Mouse (Mus musculus) right cerebral cortex, postnatal 25 days (tissue): Measurements from ENCODE around the gene Adcy6.

Experiments used
- DNase-seq: peaks from one replicate; pipeline ENCODE4 v3.0.0; 2022

Adcy6 gene

DNA sequence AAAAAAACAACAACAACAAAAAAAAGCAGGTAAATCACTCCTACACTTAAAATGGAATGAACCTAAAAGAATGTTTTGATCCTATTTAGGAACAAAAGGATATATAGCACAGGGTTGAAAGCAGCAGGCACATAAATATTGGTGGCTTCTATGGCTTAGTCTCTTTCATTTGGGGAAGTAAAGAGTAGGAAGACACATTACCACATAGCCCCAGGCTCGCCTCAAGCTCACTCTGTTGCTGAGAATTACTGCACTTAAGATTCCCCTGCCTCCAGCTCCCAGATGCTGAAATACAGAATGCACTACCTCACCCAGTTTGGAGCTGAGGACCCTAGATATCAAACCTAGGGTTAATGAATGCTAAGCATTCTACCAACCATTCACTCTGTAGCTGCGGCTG is 57.1 kb downstream of the Adcy6 start:
- DNase-seq = no peak

DNA sequence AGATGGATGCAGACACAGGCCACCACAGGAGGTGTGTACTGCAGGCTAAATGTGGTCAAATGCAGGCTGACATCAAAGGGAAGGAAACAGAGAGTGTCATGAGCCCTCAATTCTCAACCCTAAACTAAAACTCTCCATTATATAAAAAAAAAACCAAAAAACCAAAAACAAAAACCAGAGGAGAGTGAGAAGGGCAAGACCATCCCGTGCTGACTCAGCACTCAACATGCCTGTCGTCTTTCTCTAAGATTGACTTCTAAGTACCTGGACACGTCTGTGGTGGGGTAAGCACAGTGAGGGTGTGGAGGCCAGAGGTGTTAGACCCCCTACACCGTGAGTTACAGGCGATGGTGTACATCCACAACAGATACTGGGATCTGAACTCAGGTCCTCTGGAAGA is 63.0 kb downstream of the Adcy6 start:
- DNase-seq = no peak

DNA sequence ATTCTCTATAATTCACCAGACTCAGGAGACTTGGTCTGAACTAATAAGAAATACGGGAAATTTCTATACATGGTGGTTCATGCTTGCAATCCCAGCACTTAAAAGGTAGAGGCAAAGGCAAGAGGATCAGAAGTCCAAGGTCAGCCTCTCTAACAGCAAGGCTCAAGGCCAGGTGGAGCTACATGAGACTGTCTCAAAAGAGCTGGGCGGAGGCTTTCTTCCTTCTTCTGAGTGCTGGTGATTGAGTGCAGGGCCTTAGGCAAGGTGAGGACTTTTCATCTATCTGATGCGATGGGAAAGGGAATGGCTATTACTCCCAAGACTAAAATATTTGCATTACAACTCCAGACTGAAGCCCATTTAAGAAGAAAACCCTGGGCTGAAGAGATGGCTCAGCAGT is 64.7 kb downstream of the Adcy6 start:
- DNase-seq = no peak

DNA sequence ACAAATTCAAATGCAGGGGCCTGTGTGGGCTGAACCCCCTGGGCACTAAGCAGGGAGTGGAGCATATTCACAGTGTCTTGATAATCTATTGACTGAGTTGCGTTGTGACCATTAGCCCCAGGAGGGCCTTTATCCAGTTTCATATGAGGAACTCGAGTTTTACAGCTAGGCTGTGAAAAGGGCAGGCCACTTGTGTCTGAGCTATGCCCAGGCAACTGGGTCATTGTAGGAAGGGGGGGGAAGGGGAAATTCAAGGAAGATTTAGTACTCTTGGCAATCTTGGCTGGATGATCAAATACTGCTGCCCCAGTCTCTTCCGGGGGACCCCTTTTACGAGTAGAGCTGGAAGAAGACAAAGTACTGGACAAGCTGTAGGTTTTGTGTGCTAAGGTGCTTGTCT is 66.5 kb downstream of the Adcy6 start:
- no peak for DNase-seq

DNA sequence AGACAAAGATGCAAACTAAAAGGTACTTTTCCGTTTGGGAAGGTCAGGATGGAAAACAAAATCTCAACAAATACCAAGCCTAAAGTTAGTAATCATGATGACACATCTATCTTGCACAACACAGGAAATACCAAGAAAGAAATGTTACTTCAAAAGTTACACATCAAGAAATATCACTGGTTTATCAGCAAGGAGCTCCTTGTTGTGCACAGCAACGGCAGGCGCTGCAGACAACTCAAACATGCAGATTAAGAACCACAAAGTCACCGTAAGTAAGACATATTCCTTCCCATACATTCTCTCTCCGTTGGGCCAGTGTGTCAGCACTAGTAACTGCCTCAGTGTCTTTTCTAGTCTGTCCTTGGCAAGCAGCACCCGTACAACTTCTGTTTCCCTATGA is 68.8 kb downstream of the Adcy6 start:
- DNase-seq = no peak
